In the genomic region with DNA sequence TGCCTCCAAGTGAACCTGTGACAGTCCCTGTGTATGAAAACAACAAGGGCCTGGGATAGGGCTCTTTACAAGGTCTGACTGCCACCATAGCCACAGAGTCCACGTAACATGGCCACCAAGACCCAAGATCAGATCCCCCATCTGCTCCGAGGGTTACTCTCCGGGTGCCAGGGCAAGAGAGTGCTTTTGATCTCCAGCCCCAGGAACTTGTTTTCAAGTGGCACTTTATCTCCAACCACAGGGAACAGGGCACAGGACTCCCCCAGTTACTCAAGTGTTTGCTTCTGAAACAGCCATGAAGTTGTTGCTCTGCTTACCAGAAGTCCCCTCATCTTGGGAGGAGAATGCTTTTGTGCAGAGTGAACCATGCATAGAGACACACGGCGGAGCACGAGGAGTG, we compare ENCODE assay signal across 16 mouse cellular contexts.
"Had no signal": no experiment of that assay in that cellular context is flagged by ENCODE, and none has a peak within 500 bp of the region (broad histone marks: within the 10 kb centered on the region; RNA-seq: fewer than 3 reads in every experiment).

No protein-coding gene starts in this region.

- H3K9me3 ChIP-seq: limb, embryonic 13.5 days; liver, embryonic 13.5 days; lung, embryonic 15.5 days; midbrain, embryonic 12.5 days; neural tube, embryonic 13.5 days; stomach, embryonic 15.5 days had no signal

- ATAC-seq: inflammation-experienced regulatory T-cells, adult 6 months; intestine, postnatal 0 days; midbrain, embryonic 16.5 days had no signal

- DNase-seq: kidney, adult 8-10 months; kidney, postnatal 25 days; left cerebral cortex, postnatal 4 days; liver, embryonic 13.5 days; lung, postnatal 4 days; right cerebral cortex, postnatal 14 days; thymus, adult 2 months; thymus, postnatal 25 days had no signal

- H3K4me3 ChIP-seq: limb, embryonic 13.5 days; liver, embryonic 13.5 days; lung, embryonic 15.5 days; midbrain, embryonic 12.5 days; neural tube, embryonic 13.5 days; stomach, embryonic 15.5 days had no signal

- H3K27me3 ChIP-seq: limb, embryonic 13.5 days; liver, embryonic 13.5 days; lung, embryonic 15.5 days; midbrain, embryonic 12.5 days; neural tube, embryonic 13.5 days; stomach, embryonic 15.5 days had no signal

- H3K27ac ChIP-seq: limb, embryonic 13.5 days; liver, embryonic 13.5 days; midbrain, embryonic 12.5 days; neural tube, embryonic 13.5 days; stomach, embryonic 15.5 days had no signal

- H3K9ac ChIP-seq: limb, embryonic 13.5 days; liver, embryonic 13.5 days; lung, embryonic 15.5 days; midbrain, embryonic 12.5 days; neural tube, embryonic 13.5 days; stomach, embryonic 15.5 days had no signal

- H3K4me2 ChIP-seq: limb, embryonic 13.5 days; liver, embryonic 13.5 days; lung, embryonic 15.5 days; midbrain, embryonic 12.5 days; neural tube, embryonic 13.5 days; stomach, embryonic 15.5 days had no signal

- H3K4me1 ChIP-seq: midbrain, embryonic 12.5 days had no signal

- H3K36me3 ChIP-seq: limb, embryonic 13.5 days; liver, embryonic 13.5 days; lung, embryonic 15.5 days; midbrain, embryonic 12.5 days; neural tube, embryonic 13.5 days; stomach, embryonic 15.5 days had no signal
